Mouse (Mus musculus) embryonic facial prominence, embryonic 11.5 days (tissue): Measurements from ENCODE around the gene Eif4e1b. TPM values are rescaled to one million over a fixed set of nuclear protein-coding genes. Genes with fewer than 3 reads are reported as not detected.

ENCODE experiments used
- ATAC-seq: fragments of 200-750 bp; cut with Nextera tagmentation; replicated peaks from 2 replicates; pipeline ENCODE4 v1.8.0; 2017; ENCODE audit warnings: low read depth; ENCODE audit not compliant: insufficient number of reproducible peaks, low FRiP score, low TSS enrichment
- DNase-seq: peaks from one replicate; pipeline ENCODE4 v3.0.0-alpha.2; 2015; ENCODE audit warnings: low spot score
- H3K27ac ChIP-seq: fragments of 300-500 bp; sonication (generic); replicated peaks from 2 replicates; pipeline ENCODE4 v1.5.1; 2014; ENCODE audit warnings: mild to moderate bottlenecking, low read depth, low read length, control low read depth
- H3K27me3 ChIP-seq: fragments of 300-500 bp; sonication (generic); 2 replicates; pipeline ENCODE4 v1.6.1; 2014; ENCODE audit warnings: mild to moderate bottlenecking, low read length, moderate library complexity, mixed read lengths; ENCODE audit not compliant: control insufficient read depth, insufficient read depth
- H3K36me3 ChIP-seq: fragments of 300-500 bp; sonication (generic); replicated peaks from 2 replicates; pipeline ENCODE4 v1.6.1; 2014; ENCODE audit warnings: low read depth, mild to moderate bottlenecking, low read length, moderate library complexity, mixed read lengths; ENCODE audit not compliant: control insufficient read depth, insufficient read depth
- H3K4me1 ChIP-seq: fragments of 300-500 bp; sonication (generic); 2 replicates; pipeline ENCODE4 v1.6.1; 2014; ENCODE audit warnings: low read length, mixed read lengths; ENCODE audit not compliant: control insufficient read depth, insufficient read depth
- H3K4me2 ChIP-seq: fragments of 300-500 bp; sonication (generic); 2 replicates; pipeline ENCODE4 v1.6.1; 2014; ENCODE audit warnings: low read depth, mild to moderate bottlenecking, control low read depth, low read length, moderate library complexity
- H3K4me3 ChIP-seq: fragments of 300-500 bp; sonication (generic); 2 replicates; pipeline ENCODE4 v1.5.1; 2014; ENCODE audit warnings: low read depth, low read length, control low read depth
- H3K9ac ChIP-seq: fragments of 300-500 bp; sonication (generic); replicated peaks from 2 replicates; pipeline ENCODE4 v1.6.1; 2014; ENCODE audit warnings: mild to moderate bottlenecking, control low read depth, low read length
- H3K9me3 ChIP-seq: fragments of 300-500 bp; sonication (generic); replicated peaks from 2 replicates; pipeline ENCODE4 v1.6.1; 2016; ENCODE audit warnings: mild to moderate bottlenecking, low read length, inconsistent platforms, mixed read lengths; ENCODE audit not compliant: control insufficient read depth
- WGBS: fragments of 180-500 bp; shearing (Covaris S2); extraction: QIAGEN DNeasy Blood & Tissue Kit; methylation state at CpG from one replicate; pipeline ENCODE4 v1.1.7; 2014; 5-methylcytosine and 5-hydroxymethylcytosine counted together
- polyA plus RNA-seq: library from polyadenylated mRNA; unstranded; fragments of >200 nt; fragmentation: Nextera tagmentation; extraction: Ambion mirVana; gene quantifications from 2 replicates; pipeline ENCODE4 v1.2.1, GENCODE M21; 2014

Gene Eif4e1b
- polyA plus RNA-seq, 1 experiment from 2014 or later = not detected

- H3K4me2 ChIP-seq = peak overlapping the region; percentile 92
- ATAC-seq (peak; percentile 68), DNase-seq (peak; percentile 76)
- no peaks in the 10 kb centered on the region for H3K36me3 ChIP-seq
- no peaks in the 10 kb centered on the region for H3K9me3 ChIP-seq
- peak overlapping the region; percentile 43 for H3K9ac ChIP-seq
- peak overlapping the region; percentile 55 for H3K4me3 ChIP-seq
- WGBS = 3% methylated on average over 44 of the region's 100 CpGs
- H3K27ac ChIP-seq = 0 out of 2 replicates have a peak overlapping the region, but pooled peaks have one; percentile 20
- H3K27me3 ChIP-seq = peaks cover 25% of the 10 kb centered on the region
- no peaks in the 10 kb centered on the region for H3K4me1 ChIP-seq
Observed at GRCm38 (mm10) chr13:54749061-54749863, 34.5 kb upstream of the Eif4e1b start.

DNA sequence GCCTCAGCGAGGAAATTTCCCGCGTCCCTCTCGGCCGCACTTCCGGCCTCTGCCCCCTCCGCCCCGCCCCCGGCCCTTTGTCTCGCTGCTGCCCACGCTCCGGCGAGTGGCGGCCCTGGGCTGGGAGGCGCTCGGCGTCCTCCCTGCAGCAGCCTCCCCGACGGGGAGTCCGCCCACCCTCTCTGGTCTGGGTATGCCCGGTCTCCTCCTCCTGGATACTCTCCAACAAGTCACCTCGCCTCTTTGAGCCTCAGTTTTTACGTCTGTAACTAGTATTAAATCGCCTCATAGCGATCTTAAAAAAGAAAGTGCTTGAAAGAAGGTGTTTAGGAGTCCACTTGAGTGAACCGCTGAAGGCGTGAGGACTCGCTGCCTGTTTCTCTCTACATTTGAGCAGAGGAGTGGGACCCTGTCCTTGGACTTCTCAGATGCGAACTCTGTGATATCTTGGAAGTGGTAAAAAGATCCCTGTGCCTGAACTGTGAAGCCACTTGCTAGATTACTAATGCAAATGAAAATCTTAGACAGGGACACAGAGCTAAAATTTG lies 33.9 kb upstream of the Eif4e1b start, which contains the start of gene Gprin1:
Gene Gprin1, minus strand, starts transcription at position 11 of the 548 bp plus-strand sequence.
- Histone ChIP-seq H3K4me3 (peak within 1 kb of the TSS; percentile 55), H3K9me3 (no peaks in the 10 kb centered on the region), H3K27me3 (peaks cover 25% of the 10 kb centered on the region), H3K4me1 (no peaks in the 10 kb centered on the region), H3K27ac (0 out of 2 replicates have a peak within 1 kb of the TSS, but pooled peaks have one; percentile 20), H3K9ac (peak within 1 kb of the TSS; percentile 43), H3K36me3 (no peaks in the 10 kb centered on the region), H3K4me2 (peak within 1 kb of the TSS; percentile 92)
- no peak for DNase-seq
- 0 out of 2 replicates have a peak, but pooled peaks have one; percentile 58 for ATAC-seq
- 3% methylated on average over 29 of the region's 29 CpGs for WGBS

GRCm38 (mm10) chr13:54750699-54751098 lies 33.1 kb upstream of the Eif4e1b start:
- Histone ChIP-seq H3K4me3 (no peak overlapping the region), H3K36me3 (no peaks in the 10 kb centered on the region), H3K9me3 (no peaks in the 10 kb centered on the region), H3K27ac (no peak overlapping the region), H3K4me2 (no peak overlapping the region), H3K4me1 (no peaks in the 10 kb centered on the region), H3K27me3 (peaks cover 25% of the 10 kb centered on the region), H3K9ac (no peak overlapping the region)
- ATAC-seq (no peak), DNase-seq (peak; percentile 76)
- WGBS = 3% methylated on average over 8 of the region's 8 CpGs

GRCm38 (mm10) chr13:54752656-54753055 lies 31.1 kb upstream of the Eif4e1b start:
- H3K27me3 ChIP-seq = peaks cover 22% of the 10 kb centered on the region

GRCm38 (mm10) chr13:54753733-54754132 lies 30.1 kb upstream of the Eif4e1b start:
- no peak overlapping the region for H3K4me3 ChIP-seq
- H3K27me3 ChIP-seq = peaks cover 15% of the 10 kb centered on the region
- no peaks in the 10 kb centered on the region for H3K36me3 ChIP-seq
- WGBS = 61% methylated on average over 6 of the region's 6 CpGs
- ATAC-seq (no peak), DNase-seq (no peak)
- H3K4me2 ChIP-seq = no peak overlapping the region
- H3K4me1 ChIP-seq = 0 out of 2 replicates have a peak, but pooled peaks cover 2% of the 10 kb centered on the region
- H3K27ac ChIP-seq = no peak overlapping the region
- H3K9me3 ChIP-seq = no peaks in the 10 kb centered on the region
- no peak overlapping the region for H3K9ac ChIP-seq

More at GRCm38 (mm10) chr13:54752656-54753055, 31.1 kb upstream of the Eif4e1b start:
- Histone ChIP-seq H3K36me3 (no peaks in the 10 kb centered on the region), H3K4me2 (no peak overlapping the region), H3K9me3 (no peaks in the 10 kb centered on the region), H3K9ac (no peak overlapping the region), H3K4me3 (no peak overlapping the region), H3K4me1 (0 out of 2 replicates have a peak, but pooled peaks cover under 1% of the 10 kb centered on the region), H3K27ac (no peak overlapping the region)
- DNase-seq (no peak), ATAC-seq (no peak)
- 73% methylated on average over 10 of the region's 10 CpGs for WGBS

- Histone ChIP-seq H3K9me3 (no peaks in the 10 kb centered on the region), H3K27me3 (peaks cover 12% of the 10 kb centered on the region), H3K27ac (no peak overlapping the region), H3K4me3 (no peak overlapping the region), H3K9ac (no peak overlapping the region), H3K4me2 (no peak overlapping the region), H3K36me3 (no peaks in the 10 kb centered on the region), H3K4me1 (0 out of 2 replicates have a peak, but pooled peaks cover 2% of the 10 kb centered on the region)
- no peak for ATAC-seq
- no peak for DNase-seq
- WGBS = 49% methylated on average over 12 of the region's 12 CpGs
Observed at GRCm38 (mm10) chr13:54754169-54755080, 29.4 kb upstream of the Eif4e1b start.

DNA sequence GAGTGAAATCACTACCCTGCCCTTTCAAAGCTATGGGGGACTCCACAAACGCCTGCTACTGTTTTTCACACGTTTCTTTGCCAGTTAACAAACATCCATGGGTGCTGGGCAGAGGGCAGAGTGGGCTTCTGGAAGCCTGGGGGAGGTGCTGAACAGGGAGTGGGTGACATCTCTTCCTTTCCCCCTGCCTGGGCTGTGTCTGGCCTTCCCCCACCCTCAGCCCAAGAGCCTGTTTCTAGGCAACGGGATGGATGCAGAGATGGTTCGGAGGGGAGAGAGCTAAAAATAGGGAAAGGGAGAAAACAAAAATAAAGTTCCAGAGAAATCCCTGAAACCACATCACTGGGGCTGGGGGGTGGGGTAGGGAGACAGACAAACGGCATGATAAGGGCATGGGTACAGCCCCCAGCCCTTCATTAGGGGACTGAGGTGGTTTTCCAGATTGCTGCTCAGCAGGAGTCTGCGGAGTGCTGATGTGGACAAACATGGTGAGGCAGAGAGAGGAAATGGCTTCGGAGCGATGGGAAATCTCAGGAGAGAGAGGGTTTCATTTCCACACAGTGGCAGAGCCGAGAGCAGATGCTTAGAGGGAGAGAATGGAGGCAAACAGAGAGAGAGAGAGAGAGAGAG lies 28.5 kb upstream of the Eif4e1b start:
- Histone ChIP-seq H3K27me3 (peaks cover 3% of the 10 kb centered on the region), H3K4me3 (no peak overlapping the region), H3K36me3 (no peaks in the 10 kb centered on the region), H3K4me1 (0 out of 2 replicates have a peak, but pooled peaks cover 2% of the 10 kb centered on the region), H3K4me2 (no peak overlapping the region), H3K9me3 (no peaks in the 10 kb centered on the region), H3K27ac (no peak overlapping the region), H3K9ac (no peak overlapping the region)
- ATAC-seq (no peak), DNase-seq (no peak)
- WGBS = 23% methylated on average over 9 of the region's 9 CpGs
